Mouse (Mus musculus): Measurements from ENCODE around the gene Gm21958. TPM values are rescaled to one million over a fixed set of nuclear protein-coding genes. Genes with fewer than 3 reads are reported as not detected.
"Not testable (repeated sequence)": the region's sequence is repeated elsewhere in the genome, so short reads cannot be mapped to it uniquely, and the experiment has no call there.

The Gm21958 gene
- total RNA-seq, 2 experiments from 2014 or later = not detected

GRCm38 (mm10) chr3:54723741-54724500, 9.8 kb upstream of the Gm21958 start:
- DNase-seq = no peak

- DNase-seq = no peak
These were observed 4.8 kb upstream of the Gm21958 start for GRCm38 (mm10) chr3:54718947-54719346.

- no peak for DNase-seq
These were observed 3.2 kb upstream of the Gm21958 start for GRCm38 (mm10) chr3:54717348-54717747.

- peak; percentile 30 to 43 for DNase-seq
These were observed 1.3 kb upstream of the Gm21958 start for GRCm38 (mm10) chr3:54715461-54715860.

GRCm38 (mm10) chr3:54708972-54709371, 5.2 kb downstream of the Gm21958 start:
- DNase-seq = no peak

- not testable (repeated sequence) for DNase-seq
These were observed 10.0 kb downstream of the Gm21958 start for GRCm38 (mm10) chr3:54704106-54704505.

GRCm38 (mm10) chr3:54699759-54700301, 14.3 kb downstream of the Gm21958 start:
- DNase-seq = no peak

GRCm38 (mm10) chr3:54693056-54693415, 21.1 kb downstream of the Gm21958 start:
- no peak for DNase-seq

- DNase-seq = peak; percentile 94 to 95
These were observed 21.7 kb downstream of the Gm21958 start, which contains the start of gene Supt20 for GRCm38 (mm10) chr3:54692202-54693055. Gene Supt20, plus strand, starts transcription at chr3:54692807.

GRCm38 (mm10) chr3:54689091-54689490, 25.1 kb downstream of the Gm21958 start:
- DNase-seq = no peak

- no peak for DNase-seq
These were observed 26.9 kb downstream of the Gm21958 start for GRCm38 (mm10) chr3:54687245-54687644.

- DNase-seq = no peak
These were observed 29.0 kb downstream of the Gm21958 start for GRCm38 (mm10) chr3:54685202-54685601.

GRCm38 (mm10) chr3:54681310-54682204, 32.6 kb downstream of the Gm21958 start:
- no peak for DNase-seq

GRCm38 (mm10) chr3:54676818-54677217, 37.3 kb downstream of the Gm21958 start:
- no peak for DNase-seq

GRCm38 (mm10) chr3:54672557-54673529, 41.3 kb downstream of the Gm21958 start:
- DNase-seq = peak in 1 of 2 experiments; percentile 28

GRCm38 (mm10) chr3:54672111-54672510, 42.0 kb downstream of the Gm21958 start:
- DNase-seq = no peak

- no peak for DNase-seq
These were observed 44.6 kb downstream of the Gm21958 start for GRCm38 (mm10) chr3:54669559-54669958.

- no peak for DNase-seq
These were observed 45.4 kb downstream of the Gm21958 start for GRCm38 (mm10) chr3:54668722-54669121.

GRCm38 (mm10) chr3:54668141-54668540, 46.0 kb downstream of the Gm21958 start:
- DNase-seq = no peak
